Mouse (Mus musculus): ENCODE measurements around the gene Dcaf12l2.

The Dcaf12l2 gene

DNA sequence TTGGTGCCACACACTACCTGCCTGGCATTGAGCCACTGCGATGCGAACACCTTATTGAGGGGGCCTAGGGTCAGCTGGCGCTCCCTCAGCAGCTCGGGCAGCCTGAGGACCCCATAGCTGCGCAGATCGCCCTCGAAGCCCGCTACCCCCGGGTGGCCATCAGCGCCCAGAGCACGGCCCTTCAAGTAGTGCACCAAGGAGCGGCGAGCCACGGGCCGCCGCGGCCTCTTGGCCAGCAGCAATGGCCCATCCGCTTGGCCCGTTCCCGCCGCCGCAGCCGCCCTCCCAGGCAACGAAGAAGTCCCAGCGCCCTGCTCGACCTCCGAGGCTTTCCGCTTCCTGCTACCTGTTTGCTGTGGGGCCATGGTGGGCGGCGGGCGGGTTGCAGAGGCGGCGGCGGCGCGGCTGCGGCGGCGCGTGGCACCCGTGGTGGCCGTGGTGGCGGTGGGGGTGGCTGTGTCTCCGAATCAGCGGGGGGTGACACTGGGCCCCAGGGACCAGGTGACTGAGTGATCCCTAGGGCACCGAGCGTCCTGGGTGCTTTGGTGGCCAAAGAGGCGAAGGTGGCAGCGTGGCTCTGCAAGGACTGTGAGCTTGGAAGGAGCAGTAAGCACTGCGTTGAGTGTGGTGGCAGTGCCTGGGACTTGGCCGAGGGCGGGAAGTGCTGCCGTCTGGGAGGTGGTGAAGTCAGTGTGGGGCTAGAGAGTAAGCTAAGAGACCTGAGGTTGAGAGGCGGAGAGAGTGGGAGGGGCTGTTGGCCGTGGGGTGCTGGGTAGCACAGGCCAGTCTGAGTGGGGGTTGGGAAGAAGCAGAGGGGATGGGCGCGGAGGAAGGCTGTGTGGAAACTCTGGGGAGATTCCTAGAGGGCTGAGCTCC, at the start of gene Dcaf12l2:
TSS of gene Dcaf12l2 (minus strand) at position 697 of the 876 bp plus-strand sequence.
- DNase-seq (ENCODE audit: low spot score in 2 of 2) = peak; percentile 4 to 22

GRCm38 (mm10) chrX:44367280-44367645, 879 bp downstream of the Dcaf12l2 start:
- peak in 1 of 2 experiments; percentile 0 for DNase-seq (ENCODE audit: low spot score in 2 of 2)

All from frontal cortex, postnatal 36 days (tissue).